Mouse (Mus musculus) stomach, postnatal 0 days (tissue): ENCODE data around the gene Dixdc1.

Experiments
- CTCF ChIP-seq: IDR thresholded peaks from 2 replicates; pipeline ENCODE4 v1.5.1; 2016; ENCODE audit warnings: antibody characterized with exemption, low read depth, mild to moderate bottlenecking, moderate library complexity
- EP300 ChIP-seq: optimal IDR thresholded peaks from 2 replicates; pipeline ENCODE3; 2016; ENCODE audit warnings: antibody characterized with exemption

- peak; percentile 35 for TF ChIP-seq CTCF
- TF ChIP-seq EP300: no peak
Measured at GRCm38 (mm10) chr9:50727925-50728651, 11.2 kb downstream of the Dixdc1 start.
